Mouse (Mus musculus) lung, adult 2 months (tissue): Measurements from ENCODE around the gene Ugt1a10. TPM values are rescaled to one million over a fixed set of nuclear protein-coding genes. Genes with fewer than 3 reads are reported as not detected.
A peak's percentile ranks its signal among the peaks of the same experiment; 100 is the strongest.

Experiments used
- DNase-seq: peaks from one replicate; pipeline ENCODE4 v3.0.0; 2022
- H3K4me1 ChIP-seq: fragments of 200-500 bp; 2 replicates; pipeline ENCODE4 v1.6.1; 2011; ENCODE audit warnings: low read length; ENCODE audit not compliant: control insufficient read depth, insufficient read depth
- H3K4me3 ChIP-seq: fragments of 200-500 bp; replicated peaks from 2 replicates; pipeline ENCODE3; 2011; ENCODE audit warnings: low read depth, mild to moderate bottlenecking, control low read depth, low read length; ENCODE audit errors: extremely low read depth
- CTCF ChIP-seq: fragments of 200-500 bp; IDR thresholded peaks from 2 replicates; pipeline ENCODE4 v1.5.1; 2011; ENCODE audit warnings: mild to moderate bottlenecking, low read length, control low read depth; ENCODE audit not compliant: insufficient read depth
- POLR2A ChIP-seq: fragments of 200-500 bp; IDR thresholded peaks from 2 replicates; pipeline ENCODE4 v1.6.1; 2011; ENCODE audit warnings: low read depth, mild to moderate bottlenecking, control low read depth, low read length, borderline replicate concordance; ENCODE audit errors: extremely low read depth
- WGBS: fragments of 180-500 bp; shearing (Covaris S2); methylation state at CpG from one replicate; pipeline ENCODE4 v1.1.7; 2018; 5-methylcytosine and 5-hydroxymethylcytosine counted together
- polyA plus RNA-seq: library from polyadenylated mRNA; depleted of rRNA; stranded (reverse); fragments of >200 nt; gene quantifications from 2 replicates; pipeline ENCODE4 v1.2.3, GENCODE M21; 2012

Ugt1a10 gene
- polyA plus RNA-seq, 1 experiment, result not detected

GRCm38 (mm10) chr1:88225741-88226140 lies 170.6 kb downstream of the Ugt1a10 start:
- DNase-seq, result no peak

GRCm38 (mm10) chr1:88226670-88227379 lies 171.6 kb downstream of the Ugt1a10 start, which contains the start of gene Mroh2a:
Gene Mroh2a, plus strand, starts transcription at chr1:88226986.
- Histone ChIP-seq H3K4me1 (no peaks in the 10 kb centered on the region), H3K4me3 (no peak within 1 kb of the TSS)
- DNase-seq, result peak; percentile 14
- 42% methylated on average over 5 of the region's 5 CpGs for WGBS
- TF ChIP-seq CTCF (no peak), POLR2A (no peak)

More at GRCm38 (mm10) chr1:88225741-88226140, 170.6 kb downstream of the Ugt1a10 start:
- Histone ChIP-seq H3K4me1 (no peaks in the 10 kb centered on the region), H3K4me3 (no peak overlapping the region)
- TF ChIP-seq POLR2A, result no peak
- no peak for TF ChIP-seq CTCF

- no peak for TF ChIP-seq POLR2A
- TF ChIP-seq CTCF, result no peak
- Histone ChIP-seq H3K4me3 (no peak overlapping the region), H3K4me1 (no peaks in the 10 kb centered on the region)
- 48% methylated on average over 2 of the region's 2 CpGs for WGBS
- DNase-seq, result peak; percentile 11
Measured at GRCm38 (mm10) chr1:88227482-88227881, 172.3 kb downstream of the Ugt1a10 start.

GRCm38 (mm10) chr1:88228121-88228520 lies 172.9 kb downstream of the Ugt1a10 start:
- WGBS, result 70% methylated on average over 7 of the region's 7 CpGs
- H3K4me1 ChIP-seq, result no peaks in the 10 kb centered on the region
- no peak overlapping the region for H3K4me3 ChIP-seq
- TF ChIP-seq CTCF, result no peak
- DNase-seq, result peak; percentile 10

- no peaks in the 10 kb centered on the region for H3K4me1 ChIP-seq
- H3K4me3 ChIP-seq, result no peak overlapping the region
- no peak for DNase-seq
- TF ChIP-seq CTCF, result no peak
- no peak for TF ChIP-seq POLR2A
- 74% methylated on average over 3 of the region's 3 CpGs for WGBS
Measured at GRCm38 (mm10) chr1:88229566-88229965, 174.4 kb downstream of the Ugt1a10 start.

GRCm38 (mm10) chr1:88229986-88230385 lies 174.8 kb downstream of the Ugt1a10 start:
- 82% methylated on average over 5 of the region's 5 CpGs for WGBS
- no peak overlapping the region for H3K4me3 ChIP-seq
- no peak for TF ChIP-seq CTCF
- no peak for TF ChIP-seq POLR2A
- no peaks in the 10 kb centered on the region for H3K4me1 ChIP-seq
- DNase-seq, result peak; percentile 10

GRCm38 (mm10) chr1:88230421-88230820 lies 175.2 kb downstream of the Ugt1a10 start:
- Histone ChIP-seq H3K4me1 (no peaks in the 10 kb centered on the region), H3K4me3 (no peak overlapping the region)
- no peak for TF ChIP-seq CTCF
- TF ChIP-seq POLR2A, result no peak
- 67% methylated on average over 7 of the region's 7 CpGs for WGBS
- DNase-seq, result no peak

DNA sequence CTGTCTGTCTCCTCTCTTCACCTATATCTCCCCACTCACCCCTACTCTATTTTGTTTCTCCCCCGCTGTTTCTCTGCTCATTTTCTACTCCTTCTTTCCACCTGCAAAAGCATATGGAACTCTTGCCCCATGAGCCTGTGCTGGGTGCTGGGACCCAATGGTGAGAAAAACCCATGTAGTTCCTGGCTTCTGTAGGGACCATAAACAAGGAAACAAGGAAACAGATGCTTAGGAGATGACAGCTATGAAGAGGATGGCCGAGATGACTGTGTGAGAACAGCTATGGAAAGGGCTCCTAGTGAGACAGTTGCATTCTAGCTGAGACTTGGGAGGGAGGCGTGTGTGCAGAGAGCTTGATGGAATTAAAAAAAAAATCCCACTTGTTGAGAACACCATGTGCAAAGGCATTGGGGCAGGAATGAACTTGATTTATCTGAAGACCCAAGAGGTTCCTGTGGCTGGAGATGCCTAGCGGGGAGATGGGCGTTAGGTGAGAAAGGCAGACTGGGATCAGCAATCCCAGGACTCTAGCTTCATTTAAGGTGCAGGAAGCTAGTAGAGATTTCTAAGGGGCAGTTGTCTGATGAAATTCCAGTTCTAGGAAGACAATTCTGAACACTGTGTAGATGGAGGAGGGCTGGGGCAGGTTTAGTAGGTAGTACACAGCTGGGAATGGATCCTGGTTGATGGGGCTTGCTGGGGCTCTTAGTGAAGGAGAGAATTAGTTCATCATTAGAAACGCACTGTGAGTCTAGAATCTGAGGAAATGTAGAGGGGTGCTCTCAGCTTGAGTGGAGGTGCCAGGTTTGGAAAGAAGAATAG lies 176.0 kb downstream of the Ugt1a10 start:
- TF ChIP-seq CTCF, result no peak
- no peak for TF ChIP-seq POLR2A
- DNase-seq, result no peak
- 69% methylated on average over 6 of the region's 6 CpGs for WGBS
- no peaks in the 10 kb centered on the region for H3K4me1 ChIP-seq
- H3K4me3 ChIP-seq, result no peak overlapping the region

GRCm38 (mm10) chr1:88231803-88232499 lies 176.8 kb downstream of the Ugt1a10 start:
- WGBS, result 63% methylated on average over 7 of the region's 7 CpGs
- TF ChIP-seq POLR2A (no peak), CTCF (no peak)
- Histone ChIP-seq H3K4me1 (no peaks in the 10 kb centered on the region), H3K4me3 (no peak overlapping the region)
- DNase-seq, result peak; percentile 5
